Mouse (Mus musculus) CD4-positive naive resting alpha-beta T cell, adult 57 days (primary cell): ENCODE data around the gene Amer1. TPM values are rescaled to one million over a fixed set of nuclear protein-coding genes. Genes with fewer than 3 reads are reported as not detected.

Experiments
- total RNA-seq: library from RNA; stranded (reverse); gene quantifications from one replicate; pipeline ENCODE4 v1.2.4, GENCODE M21; 2023

The Amer1 gene
- total RNA-seq: 7.4 TPM

GRCm38 (mm10) chrX:95444776-95445111 is at the start of gene Amer1:
Gene Amer1, minus strand, starts transcription at chrX:95444872.

Other genes starting within 250 kb of the Amer1 start
- 1.8 TPM for gene Arhgef9, start 248.0 kb downstream of the Amer1 start, total RNA-seq
- gene Asb12, start 113.1 kb upstream of the Amer1 start, total RNA-seq: not detected
- gene Pfn5, start 113.2 kb upstream of the Amer1 start, total RNA-seq: not detected
- gene Zc4h2, start 213.6 kb upstream of the Amer1 start, total RNA-seq: 2.1 TPM